Mouse (Mus musculus) spleen, adult 2 months (tissue): ENCODE measurements around the gene Cmtm8.

Experiments
- CTCF ChIP-seq: fragments of 200-500 bp; IDR thresholded peaks from 2 replicates; pipeline ENCODE4 v1.5.1; 2011; ENCODE audit warnings: mild to moderate bottlenecking, inconsistent platforms; ENCODE audit not compliant: insufficient read depth, insufficient read length, insufficient replicate concordance; ENCODE audit errors: extremely low read depth
- POLR2A ChIP-seq: fragments of 200-500 bp; IDR thresholded peaks from 2 replicates; pipeline ENCODE4 v1.6.1; 2011; ENCODE audit warnings: low read depth, low read length, inconsistent platforms

- no peak for TF ChIP-seq POLR2A
- TF ChIP-seq CTCF = no peak
These were observed 38.0 kb upstream of the Cmtm8 start for GRCm38 (mm10) chr9:114881977-114882376.
